Mouse (Mus musculus) embryonic facial prominence, embryonic 13.5 days (tissue): ENCODE data around the gene BC049352. TPM values are rescaled to one million over a fixed set of nuclear protein-coding genes. Genes with fewer than 3 reads are reported as not detected.

Source experiments
- ATAC-seq: fragments of 200-750 bp; cut with Nextera tagmentation; 2 replicates; pipeline ENCODE4 v1.8.0; 2017; ENCODE audit warnings: low read depth; ENCODE audit not compliant: insufficient number of reproducible peaks, insufficient read depth, low FRiP score, low TSS enrichment
- H3K27ac ChIP-seq: fragments of 300-500 bp; sonication (generic); 2 replicates; pipeline ENCODE4 v1.5.1; 2015; ENCODE audit warnings: moderate library complexity, mild to moderate bottlenecking, inconsistent platforms
- H3K27me3 ChIP-seq: fragments of 300-500 bp; sonication (generic); 2 replicates; pipeline ENCODE4 v1.6.1; 2015; ENCODE audit warnings: mild to moderate bottlenecking, inconsistent platforms
- H3K36me3 ChIP-seq: fragments of 300-500 bp; sonication (generic); 2 replicates; pipeline ENCODE4 v1.6.1; 2015; ENCODE audit warnings: mild to moderate bottlenecking, inconsistent platforms
- H3K4me1 ChIP-seq: fragments of 300-500 bp; sonication (generic); 2 replicates; pipeline ENCODE4 v1.6.1; 2015; ENCODE audit warnings: inconsistent platforms
- H3K4me2 ChIP-seq: fragments of 300-500 bp; sonication (generic); 2 replicates; pipeline ENCODE4 v1.6.1; 2015; ENCODE audit warnings: moderate library complexity, mild to moderate bottlenecking, inconsistent platforms
- H3K4me3 ChIP-seq: fragments of 300-500 bp; sonication (generic); 2 replicates; pipeline ENCODE4 v1.5.1; 2015; ENCODE audit warnings: mild to moderate bottlenecking, inconsistent platforms
- H3K9ac ChIP-seq: fragments of 300-500 bp; sonication (generic); 2 replicates; pipeline ENCODE4 v1.6.1; 2015; ENCODE audit warnings: mild to moderate bottlenecking, inconsistent platforms
- H3K9me3 ChIP-seq: fragments of 300-500 bp; sonication (generic); 2 replicates; pipeline ENCODE4 v1.6.1; 2016; ENCODE audit warnings: inconsistent platforms
- WGBS: fragments of 180-500 bp; shearing (Covaris S2); methylation state at CpG from one replicate; pipeline ENCODE4 v1.1.7; 2015; ENCODE audit warnings: mixed read lengths; 5-methylcytosine and 5-hydroxymethylcytosine counted together
- polyA plus RNA-seq: library from polyadenylated mRNA; unstranded; fragments of >200 nt; fragmentation: Nextera tagmentation; extraction: Ambion mirVana; gene quantifications from 2 replicates; pipeline ENCODE4 v1.2.1, GENCODE M21; 2015

BC049352 gene
- polyA plus RNA-seq, 1 experiment from 2014 or later: 0.59 TPM

GRCm38 (mm10) chr9:45167903-45168302, 13.9 kb upstream of the BC049352 start:
- H3K27ac ChIP-seq: no peak overlapping the region
- H3K27me3 ChIP-seq: no peaks in the 10 kb centered on the region
- no peak overlapping the region for H3K9ac ChIP-seq
- WGBS: 74% methylated on average over 5 of the region's 5 CpGs
- H3K4me3 ChIP-seq: no peak overlapping the region
- no peak overlapping the region for H3K4me2 ChIP-seq
- H3K4me1 ChIP-seq: no peaks in the 10 kb centered on the region
- H3K36me3 ChIP-seq: no peaks in the 10 kb centered on the region
- no peak for ATAC-seq
- H3K9me3 ChIP-seq: 0 out of 2 replicates have a peak, but pooled peaks cover 3% of the 10 kb centered on the region

- no peak overlapping the region for H3K9ac ChIP-seq
- no peaks in the 10 kb centered on the region for H3K4me1 ChIP-seq
- H3K36me3 ChIP-seq: no peaks in the 10 kb centered on the region
- no peak overlapping the region for H3K4me2 ChIP-seq
- WGBS: 93% methylated on average over 5 of the region's 5 CpGs
- H3K27ac ChIP-seq: no peak overlapping the region
- 0 out of 2 replicates have a peak, but pooled peaks cover 3% of the 10 kb centered on the region for H3K9me3 ChIP-seq
- H3K27me3 ChIP-seq: no peaks in the 10 kb centered on the region
- no peak for ATAC-seq
- no peak overlapping the region for H3K4me3 ChIP-seq
Observed at GRCm38 (mm10) chr9:45170150-45170549, 11.7 kb upstream of the BC049352 start.

GRCm38 (mm10) chr9:45171073-45171610, 10.7 kb upstream of the BC049352 start:
- no peak overlapping the region for H3K4me2 ChIP-seq
- H3K36me3 ChIP-seq: no peaks in the 10 kb centered on the region
- no peaks in the 10 kb centered on the region for H3K27me3 ChIP-seq
- no peak overlapping the region for H3K27ac ChIP-seq
- 83% methylated on average over 1 of the region's 1 CpGs for WGBS
- ATAC-seq: no peak
- no peak overlapping the region for H3K9ac ChIP-seq
- H3K9me3 ChIP-seq: 0 out of 2 replicates have a peak, but pooled peaks cover 3% of the 10 kb centered on the region
- H3K4me3 ChIP-seq: no peak overlapping the region
- H3K4me1 ChIP-seq: no peaks in the 10 kb centered on the region

GRCm38 (mm10) chr9:45173475-45173874, 8.3 kb upstream of the BC049352 start:
- Histone ChIP-seq H3K4me3 (no peak overlapping the region), H3K27me3 (no peaks in the 10 kb centered on the region), H3K4me2 (no peak overlapping the region), H3K9me3 (0 out of 2 replicates have a peak, but pooled peaks cover 3% of the 10 kb centered on the region), H3K36me3 (no peaks in the 10 kb centered on the region), H3K27ac (no peak overlapping the region), H3K9ac (no peak overlapping the region), H3K4me1 (no peaks in the 10 kb centered on the region)
- WGBS: 59% methylated on average over 3 of the region's 3 CpGs
- ATAC-seq: no peak

GRCm38 (mm10) chr9:45179282-45179681, 2.5 kb upstream of the BC049352 start:
- Histone ChIP-seq H3K27ac (no peak overlapping the region), H3K27me3 (no peaks in the 10 kb centered on the region), H3K9ac (no peak overlapping the region), H3K9me3 (no peaks in the 10 kb centered on the region), H3K36me3 (no peaks in the 10 kb centered on the region), H3K4me1 (no peaks in the 10 kb centered on the region), H3K4me3 (no peak overlapping the region), H3K4me2 (no peak overlapping the region)
- WGBS: 88% methylated on average over 5 of the region's 5 CpGs
- ATAC-seq: no peak

DNA sequence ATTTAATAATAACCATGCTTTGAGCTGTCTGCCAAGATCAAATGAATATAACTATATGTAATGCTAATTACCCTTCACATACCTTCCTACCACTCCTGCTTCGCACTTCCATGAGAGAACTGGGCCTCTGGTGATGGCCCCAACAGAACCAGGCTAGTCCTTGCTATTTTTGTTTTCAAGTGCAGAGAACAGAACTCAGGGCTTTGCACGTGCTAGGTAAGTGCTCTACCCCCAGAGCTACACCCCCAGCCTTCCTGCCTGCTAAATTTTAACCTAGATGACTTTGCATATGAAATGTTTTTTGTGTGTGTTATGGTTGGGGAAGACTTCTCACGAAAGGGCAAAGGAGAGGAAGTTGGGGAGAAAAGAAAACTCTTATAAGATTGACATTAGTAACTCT, 714 bp downstream of the BC049352 start:
- no peak for ATAC-seq
- Histone ChIP-seq H3K4me1 (no peaks in the 10 kb centered on the region), H3K27ac (no peak overlapping the region), H3K36me3 (no peaks in the 10 kb centered on the region), H3K9ac (no peak overlapping the region), H3K9me3 (no peaks in the 10 kb centered on the region), H3K4me2 (no peak overlapping the region), H3K4me3 (no peak overlapping the region), H3K27me3 (no peaks in the 10 kb centered on the region)
- 57% methylated on average over 3 of the region's 3 CpGs for WGBS

DNA sequence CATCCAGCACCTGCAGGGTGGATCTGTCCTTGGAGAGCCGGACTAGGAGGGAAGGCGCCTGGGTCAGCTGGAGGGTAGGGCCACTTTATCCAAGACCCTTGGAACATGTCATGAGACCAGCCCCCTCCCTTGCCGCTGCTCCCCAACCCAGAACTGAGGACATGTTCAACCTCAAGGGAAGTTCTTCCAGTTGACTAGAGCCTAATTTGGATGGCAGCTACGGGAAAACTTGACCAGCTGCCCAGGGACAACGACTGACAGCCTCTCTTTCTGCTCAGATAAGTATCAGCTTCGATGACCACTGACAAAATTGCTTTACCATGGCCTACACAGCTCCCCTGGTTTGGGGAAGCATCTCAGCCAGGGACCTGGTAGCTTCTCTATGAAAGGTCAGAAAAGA, 1.5 kb downstream of the BC049352 start:
- Histone ChIP-seq H3K9me3 (no peaks in the 10 kb centered on the region), H3K4me1 (no peaks in the 10 kb centered on the region), H3K27ac (no peak overlapping the region), H3K36me3 (no peaks in the 10 kb centered on the region), H3K27me3 (no peaks in the 10 kb centered on the region), H3K4me2 (no peak overlapping the region), H3K9ac (no peak overlapping the region), H3K4me3 (no peak overlapping the region)
- 88% methylated on average over 6 of the region's 6 CpGs for WGBS
- ATAC-seq: no peak

DNA sequence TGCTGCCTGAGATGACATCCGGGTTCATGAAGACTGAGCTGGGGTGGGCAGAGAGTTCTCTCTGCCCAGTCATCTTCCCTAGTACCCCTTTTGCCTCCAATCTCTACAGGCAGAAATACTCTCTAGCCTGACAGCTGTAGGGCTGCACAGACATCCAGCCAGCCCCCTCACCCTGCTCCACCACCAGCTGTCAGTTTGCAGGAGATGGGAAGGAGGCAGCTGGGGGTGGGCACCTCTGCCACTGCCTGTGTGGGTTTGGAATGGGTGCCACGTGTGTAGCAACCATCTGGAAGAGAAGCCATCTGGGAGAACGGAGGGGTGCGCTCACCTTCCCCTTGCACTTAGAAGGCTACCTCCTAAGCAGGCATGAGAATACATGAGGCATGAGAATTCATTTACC, 3.4 kb downstream of the BC049352 start:
- Histone ChIP-seq H3K4me2 (no peak overlapping the region), H3K27me3 (no peaks in the 10 kb centered on the region), H3K36me3 (no peaks in the 10 kb centered on the region), H3K9ac (no peak overlapping the region), H3K9me3 (no peaks in the 10 kb centered on the region), H3K27ac (no peak overlapping the region), H3K4me1 (no peaks in the 10 kb centered on the region), H3K4me3 (no peak overlapping the region)
- 72% methylated on average over 4 of the region's 4 CpGs for WGBS
- ATAC-seq: no peak

DNA sequence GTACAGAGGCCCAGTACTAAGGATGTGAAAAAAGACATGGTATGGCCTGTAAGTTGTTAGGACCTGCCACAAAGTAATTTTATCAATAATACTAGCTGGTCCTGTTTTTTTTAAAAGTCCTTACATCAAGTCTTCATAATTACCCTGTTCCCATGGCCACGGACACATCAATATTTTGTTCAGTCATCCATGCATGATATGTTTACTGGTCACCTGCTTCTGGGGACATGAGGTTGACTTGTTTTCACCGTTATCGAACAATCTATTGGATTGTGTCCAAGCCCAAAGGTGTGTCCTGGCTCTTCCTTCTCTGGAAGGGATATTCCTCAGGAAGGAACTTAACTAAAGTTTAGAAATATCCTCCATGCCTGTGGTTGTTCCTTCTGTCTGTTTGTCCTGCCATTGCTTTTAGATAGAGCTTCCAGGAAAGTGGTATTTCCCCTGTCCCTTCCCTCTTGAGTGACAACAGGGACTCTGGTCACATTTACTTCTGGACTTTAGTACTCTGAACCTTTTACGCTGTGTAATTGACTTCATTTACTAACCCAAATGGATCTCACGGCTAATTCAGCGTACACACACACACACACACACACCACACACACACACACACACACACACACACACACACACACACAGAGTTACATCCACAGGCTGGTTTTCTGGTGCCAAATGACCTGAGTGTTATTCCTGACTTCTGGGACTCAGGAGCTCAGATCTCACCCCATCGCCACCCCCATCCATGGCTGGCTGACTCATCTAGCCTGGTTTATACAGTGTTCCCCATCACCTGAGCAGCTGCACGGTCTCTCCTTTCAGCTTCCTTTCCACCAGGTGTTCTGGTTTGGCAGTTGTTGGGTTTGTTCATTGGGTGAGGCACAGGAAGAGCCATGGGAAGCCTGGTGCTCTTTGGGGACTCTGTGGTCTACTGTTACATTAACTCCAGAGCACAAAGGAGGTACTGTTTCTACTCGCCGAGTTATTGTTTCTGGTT, 7.1 kb downstream of the BC049352 start:
- Histone ChIP-seq H3K9me3 (no peaks in the 10 kb centered on the region), H3K36me3 (no peaks in the 10 kb centered on the region), H3K4me1 (no peaks in the 10 kb centered on the region), H3K27me3 (no peaks in the 10 kb centered on the region), H3K9ac (no peak overlapping the region), H3K4me3 (no peak overlapping the region), H3K27ac (no peak overlapping the region), H3K4me2 (no peak overlapping the region)
- WGBS: 84% methylated on average over 10 of the region's 10 CpGs
- ATAC-seq: no peak

DNA sequence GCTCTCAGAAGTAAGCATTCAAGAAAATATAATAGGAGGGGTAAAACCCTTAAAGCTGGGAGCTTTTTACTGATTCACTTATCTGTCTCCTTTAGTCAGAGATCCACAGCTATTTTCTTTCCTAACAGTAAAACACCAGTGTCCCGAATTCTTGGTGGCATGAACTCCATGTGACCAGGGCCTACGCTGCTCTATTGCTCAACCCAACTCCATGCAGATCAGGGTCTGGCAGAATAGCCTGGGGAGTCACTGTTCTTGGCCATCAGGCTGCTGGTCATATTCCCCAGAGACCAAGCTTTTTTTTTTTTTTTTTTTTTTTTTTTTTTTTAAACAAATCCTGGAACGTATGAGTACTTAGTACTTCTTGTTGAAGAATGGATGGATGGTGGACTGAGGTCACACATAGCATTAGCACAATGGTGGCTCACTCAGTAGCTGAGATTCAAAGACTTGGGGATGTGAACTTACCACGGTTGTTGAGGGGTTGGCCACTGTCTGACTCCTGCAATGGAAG, 7.9 kb downstream of the BC049352 start:
- Histone ChIP-seq H3K9me3 (no peaks in the 10 kb centered on the region), H3K36me3 (no peaks in the 10 kb centered on the region), H3K4me2 (no peak overlapping the region), H3K4me1 (no peaks in the 10 kb centered on the region), H3K27ac (no peak overlapping the region), H3K9ac (no peak overlapping the region), H3K4me3 (no peak overlapping the region), H3K27me3 (no peaks in the 10 kb centered on the region)
- ATAC-seq: no peak
- 88% methylated on average over 4 of the region's 4 CpGs for WGBS

- Histone ChIP-seq H3K36me3 (no peaks in the 10 kb centered on the region), H3K9me3 (no peaks in the 10 kb centered on the region), H3K4me2 (no peak overlapping the region), H3K27ac (no peak overlapping the region), H3K9ac (no peak overlapping the region), H3K27me3 (no peaks in the 10 kb centered on the region), H3K4me3 (no peak overlapping the region), H3K4me1 (no peaks in the 10 kb centered on the region)
- ATAC-seq: no peak
- 67% methylated on average over 4 of the region's 4 CpGs for WGBS
Observed at GRCm38 (mm10) chr9:45195468-45195867, 13.7 kb downstream of the BC049352 start.
